Mouse (Mus musculus) lung, adult 2 months (tissue): ENCODE measurements around the gene Gm8126. TPM values are rescaled to one million over a fixed set of nuclear protein-coding genes. Genes with fewer than 3 reads are reported as not detected.
"Not testable (repeated sequence)": the region's sequence is repeated elsewhere in the genome, so short reads cannot be mapped to it uniquely, and the experiment has no call there.

Experiments
- DNase-seq: peaks from one replicate; pipeline ENCODE4 v3.0.0; 2022
- H3K4me1 ChIP-seq: fragments of 200-500 bp; 2 replicates; pipeline ENCODE4 v1.6.1; 2011; ENCODE audit warnings: low read length; ENCODE audit not compliant: control insufficient read depth, insufficient read depth
- H3K4me3 ChIP-seq: fragments of 200-500 bp; replicated peaks from 2 replicates; pipeline ENCODE3; 2011; ENCODE audit warnings: low read depth, mild to moderate bottlenecking, control low read depth, low read length; ENCODE audit errors: extremely low read depth
- WGBS: fragments of 180-500 bp; shearing (Covaris S2); methylation state at CpG from one replicate; pipeline ENCODE4 v1.1.7; 2018; 5-methylcytosine and 5-hydroxymethylcytosine counted together
- polyA plus RNA-seq: library from polyadenylated mRNA; depleted of rRNA; stranded (reverse); fragments of >200 nt; gene quantifications from 2 replicates; pipeline ENCODE4 v1.2.3, GENCODE M21; 2012; rRNA removed

The Gm8126 gene
- polyA plus RNA-seq, 1 experiment = not detected

DNA sequence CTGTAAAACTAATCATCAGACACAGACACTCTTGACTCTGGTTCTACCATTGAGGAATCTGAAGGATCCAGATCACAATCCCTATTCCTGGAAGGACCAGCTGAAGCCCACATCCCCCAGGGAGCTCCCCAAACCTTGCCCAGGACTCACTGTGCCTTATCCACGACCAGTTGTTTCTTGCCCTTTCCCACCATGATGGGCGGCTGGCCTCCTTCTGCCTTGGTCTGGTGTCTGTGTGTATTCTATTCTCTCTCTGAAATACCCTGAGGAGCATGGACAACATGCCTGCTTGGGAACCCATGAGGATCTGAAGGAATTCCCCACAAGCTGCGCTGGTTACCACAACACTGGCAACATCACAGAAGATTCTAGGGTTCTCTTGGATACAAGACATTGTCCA lies 35.1 kb downstream of the Gm8126 start, which contains the start of gene Gm8127:
Gm8127 (minus strand) TSS at position 330 of the 400 bp plus-strand sequence.
- DNase-seq, H3K4me1 ChIP-seq, H3K4me3 ChIP-seq: not testable (repeated sequence)
- 74% methylated on average over 3 of the region's 3 CpGs for WGBS

Other genes starting within 250 kb of the Gm8126 start
- not detected in 2 replicates for gene Gm10376, start 243.0 kb upstream of the Gm8126 start, polyA plus RNA-seq
- not detected in 2 replicates for gene Gm8094, start 182.0 kb upstream of the Gm8126 start, polyA plus RNA-seq
- not detected in 2 replicates for gene Gm8104, start 158.0 kb upstream of the Gm8126 start, polyA plus RNA-seq
- not detected in 2 replicates for gene Gm7233, start 78.8 kb upstream of the Gm8126 start, polyA plus RNA-seq
- not detected in 2 replicates for gene Gm8122, start 23.3 kb upstream of the Gm8126 start, polyA plus RNA-seq
- gene Gm9732, start 16.4 kb downstream of the Gm8126 start, polyA plus RNA-seq = not detected in 2 replicates
- gene Gm8127, start 35.2 kb downstream of the Gm8126 start, polyA plus RNA-seq = not detected in 2 replicates
- not detected in 2 replicates for gene 1700001F09Rik, start 89.2 kb downstream of the Gm8126 start, polyA plus RNA-seq
- gene Gm8138, start 157.7 kb downstream of the Gm8126 start, polyA plus RNA-seq = not detected in 2 replicates